Mouse (Mus musculus) heart, embryonic 12.5 days (tissue): Measurements from ENCODE around the gene Itpr1. TPM values are rescaled to one million over a fixed set of nuclear protein-coding genes. Genes with fewer than 3 reads are reported as not detected.
A peak's percentile ranks its signal among the peaks of the same experiment; 100 is the strongest.

Experiments
- ATAC-seq: fragments of 200-750 bp; cut with Nextera tagmentation; 2 replicates; pipeline ENCODE4 v1.8.0; 2017; ENCODE audit warnings: moderate TSS enrichment, moderate library complexity; ENCODE audit not compliant: insufficient number of reproducible peaks, low FRiP score
- H3K27ac ChIP-seq: fragments of 300-500 bp; sonication (generic); 2 replicates; pipeline ENCODE4 v1.5.1; 2016; ENCODE audit warnings: mild to moderate bottlenecking, moderate library complexity; ENCODE audit not compliant: poor library complexity, severe bottlenecking
- H3K27me3 ChIP-seq: fragments of 300-500 bp; sonication (generic); replicated peaks from 2 replicates; pipeline ENCODE4 v1.6.1; 2016; ENCODE audit warnings: mild to moderate bottlenecking, moderate library complexity
- H3K36me3 ChIP-seq: fragments of 300-500 bp; sonication (generic); 2 replicates; pipeline ENCODE4 v1.6.1; 2016; ENCODE audit warnings: mild to moderate bottlenecking, moderate library complexity
- H3K4me1 ChIP-seq: fragments of 300-500 bp; sonication (generic); replicated peaks from 2 replicates; pipeline ENCODE4 v1.6.1; 2016; ENCODE audit warnings: mild to moderate bottlenecking
- H3K4me2 ChIP-seq: fragments of 300-500 bp; sonication (generic); 2 replicates; pipeline ENCODE4 v1.6.1; 2016; ENCODE audit warnings: mild to moderate bottlenecking, moderate library complexity
- H3K4me3 ChIP-seq: fragments of 300-500 bp; sonication (generic); 2 replicates; pipeline ENCODE4 v1.5.1; 2016; ENCODE audit warnings: mild to moderate bottlenecking
- H3K9ac ChIP-seq: fragments of 300-500 bp; sonication (generic); 2 replicates; pipeline ENCODE4 v1.6.1; 2016; ENCODE audit warnings: mild to moderate bottlenecking, moderate library complexity
- H3K9me3 ChIP-seq: fragments of 300-500 bp; sonication (generic); replicated peaks from 2 replicates; pipeline ENCODE4 v1.6.1; 2016; ENCODE audit warnings: mild to moderate bottlenecking, moderate library complexity
- WGBS: fragments of 180-500 bp; shearing (Covaris S2); methylation state at CpG from one replicate; pipeline ENCODE4 v1.1.7; 2016; 5-methylcytosine and 5-hydroxymethylcytosine counted together
- polyA plus RNA-seq: library from polyadenylated mRNA; unstranded; fragments of >200 nt; fragmentation: Nextera tagmentation; extraction: Ambion mirVana; gene quantifications from 2 replicates; pipeline ENCODE4 v1.2.1, GENCODE M21; 2016

Itpr1 gene
- polyA plus RNA-seq, 1 experiment from 2014 or later, result 22.0 TPM

GRCm38 (mm10) chr6:108325948-108326411 is 113.1 kb downstream of the Itpr1 start:
- 65% methylated on average over 12 of the region's 12 CpGs for WGBS
- Histone ChIP-seq H3K4me2 (no peak overlapping the region), H3K4me3 (no peak overlapping the region), H3K9ac (no peak overlapping the region), H3K9me3 (no peaks in the 10 kb centered on the region), H3K4me1 (peaks cover 41% of the 10 kb centered on the region), H3K36me3 (no peaks in the 10 kb centered on the region), H3K27ac (no peak overlapping the region), H3K27me3 (no peaks in the 10 kb centered on the region)
- ATAC-seq, result 0 out of 2 replicates have a peak, but pooled peaks have one; percentile 17

GRCm38 (mm10) chr6:108326751-108327161 is 113.9 kb downstream of the Itpr1 start:
- peaks cover 40% of the 10 kb centered on the region for H3K4me1 ChIP-seq
- no peak overlapping the region for H3K27ac ChIP-seq
- H3K4me3 ChIP-seq, result no peak overlapping the region
- H3K27me3 ChIP-seq, result no peaks in the 10 kb centered on the region
- no peak for ATAC-seq
- no peak overlapping the region for H3K9ac ChIP-seq
- no peak overlapping the region for H3K4me2 ChIP-seq
- no peaks in the 10 kb centered on the region for H3K36me3 ChIP-seq
- no peaks in the 10 kb centered on the region for H3K9me3 ChIP-seq
- 77% methylated on average over 10 of the region's 10 CpGs for WGBS

GRCm38 (mm10) chr6:108327561-108327960 is 114.7 kb downstream of the Itpr1 start:
- Histone ChIP-seq H3K36me3 (no peaks in the 10 kb centered on the region), H3K27me3 (no peaks in the 10 kb centered on the region), H3K4me1 (peaks cover 44% of the 10 kb centered on the region), H3K27ac (no peak overlapping the region), H3K4me3 (no peak overlapping the region), H3K4me2 (no peak overlapping the region), H3K9ac (no peak overlapping the region), H3K9me3 (no peaks in the 10 kb centered on the region)
- ATAC-seq, result peak; percentile 59; the same call in 1 of the 2 replicates
- 62% methylated on average over 6 of the region's 6 CpGs for WGBS

GRCm38 (mm10) chr6:108328296-108328695 is 115.4 kb downstream of the Itpr1 start:
- Histone ChIP-seq H3K4me2 (no peak overlapping the region), H3K9ac (no peak overlapping the region), H3K36me3 (no peaks in the 10 kb centered on the region), H3K4me3 (no peak overlapping the region), H3K27ac (no peak overlapping the region), H3K4me1 (peaks cover 44% of the 10 kb centered on the region), H3K27me3 (no peaks in the 10 kb centered on the region), H3K9me3 (no peaks in the 10 kb centered on the region)
- ATAC-seq, result no peak
- 77% methylated on average over 7 of the region's 7 CpGs for WGBS

- Histone ChIP-seq H3K4me3 (no peak overlapping the region), H3K27ac (no peak overlapping the region), H3K36me3 (no peaks in the 10 kb centered on the region), H3K27me3 (no peaks in the 10 kb centered on the region), H3K4me1 (peaks cover 48% of the 10 kb centered on the region), H3K4me2 (no peak overlapping the region), H3K9me3 (no peaks in the 10 kb centered on the region), H3K9ac (no peak overlapping the region)
- no peak for ATAC-seq
- WGBS, result 60% methylated on average over 8 of the region's 8 CpGs
Observed at GRCm38 (mm10) chr6:108330461-108330860, 117.6 kb downstream of the Itpr1 start.

GRCm38 (mm10) chr6:108331268-108331667 is 118.4 kb downstream of the Itpr1 start:
- H3K4me3 ChIP-seq, result no peak overlapping the region
- H3K9me3 ChIP-seq, result no peaks in the 10 kb centered on the region
- H3K36me3 ChIP-seq, result no peaks in the 10 kb centered on the region
- no peak overlapping the region for H3K9ac ChIP-seq
- H3K4me2 ChIP-seq, result no peak overlapping the region
- H3K27ac ChIP-seq, result no peak overlapping the region
- 57% methylated on average over 3 of the region's 3 CpGs for WGBS
- H3K4me1 ChIP-seq, result peaks cover 41% of the 10 kb centered on the region
- no peaks in the 10 kb centered on the region for H3K27me3 ChIP-seq
- no peak for ATAC-seq

GRCm38 (mm10) chr6:108334059-108334458 is 121.2 kb downstream of the Itpr1 start:
- H3K4me2 ChIP-seq, result no peak overlapping the region
- no peaks in the 10 kb centered on the region for H3K9me3 ChIP-seq
- no peak overlapping the region for H3K9ac ChIP-seq
- ATAC-seq, result no peak
- 77% methylated on average over 3 of the region's 3 CpGs for WGBS
- no peak overlapping the region for H3K27ac ChIP-seq
- no peaks in the 10 kb centered on the region for H3K27me3 ChIP-seq
- peaks cover 29% of the 10 kb centered on the region for H3K4me1 ChIP-seq
- no peak overlapping the region for H3K4me3 ChIP-seq
- H3K36me3 ChIP-seq, result no peaks in the 10 kb centered on the region

- H3K9me3 ChIP-seq, result no peaks in the 10 kb centered on the region
- no peak overlapping the region for H3K4me2 ChIP-seq
- H3K36me3 ChIP-seq, result peaks cover 10% of the 10 kb centered on the region; the same call in 1 of the 2 replicates
Observed at GRCm38 (mm10) chr6:108335202-108335823, 122.4 kb downstream of the Itpr1 start.

GRCm38 (mm10) chr6:108336506-108336905 is 123.6 kb downstream of the Itpr1 start:
- Histone ChIP-seq H3K27me3 (no peaks in the 10 kb centered on the region), H3K4me1 (peaks cover 23% of the 10 kb centered on the region), H3K4me2 (no peak overlapping the region), H3K36me3 (peaks cover 10% of the 10 kb centered on the region; the same call in 1 of the 2 replicates), H3K4me3 (no peak overlapping the region), H3K9me3 (no peaks in the 10 kb centered on the region), H3K9ac (no peak overlapping the region), H3K27ac (no peak overlapping the region)
- 85% methylated on average over 6 of the region's 6 CpGs for WGBS
- ATAC-seq, result no peak

More at GRCm38 (mm10) chr6:108335202-108335823, 122.4 kb downstream of the Itpr1 start:
- Histone ChIP-seq H3K27me3 (no peaks in the 10 kb centered on the region), H3K27ac (no peak overlapping the region), H3K9ac (no peak overlapping the region), H3K4me3 (no peak overlapping the region), H3K4me1 (peaks cover 26% of the 10 kb centered on the region)
- ATAC-seq, result no peak

GRCm38 (mm10) chr6:108337289-108337688 is 124.4 kb downstream of the Itpr1 start:
- no peaks in the 10 kb centered on the region for H3K9me3 ChIP-seq
- H3K4me3 ChIP-seq, result no peak overlapping the region
- no peak overlapping the region for H3K9ac ChIP-seq
- H3K27me3 ChIP-seq, result no peaks in the 10 kb centered on the region
- H3K27ac ChIP-seq, result no peak overlapping the region
- no peak for ATAC-seq
- peaks cover 10% of the 10 kb centered on the region; the same call in 1 of the 2 replicates for H3K36me3 ChIP-seq
- no peak overlapping the region for H3K4me2 ChIP-seq
- H3K4me1 ChIP-seq, result peaks cover 17% of the 10 kb centered on the region
- WGBS, result 61% methylated on average over 6 of the region's 6 CpGs

GRCm38 (mm10) chr6:108338362-108338761 is 125.5 kb downstream of the Itpr1 start:
- Histone ChIP-seq H3K27ac (no peak overlapping the region), H3K4me1 (peaks cover 16% of the 10 kb centered on the region), H3K4me3 (no peak overlapping the region), H3K4me2 (no peak overlapping the region), H3K27me3 (no peaks in the 10 kb centered on the region), H3K9me3 (no peaks in the 10 kb centered on the region), H3K9ac (no peak overlapping the region), H3K36me3 (peaks cover 10% of the 10 kb centered on the region; the same call in 1 of the 2 replicates)
- WGBS, result 86% methylated on average over 5 of the region's 5 CpGs
- ATAC-seq, result no peak

GRCm38 (mm10) chr6:108342989-108343388 is 130.1 kb downstream of the Itpr1 start:
- WGBS, result 77% methylated on average over 5 of the region's 5 CpGs
- no peak for ATAC-seq
- peaks cover 10% of the 10 kb centered on the region; the same call in 1 of the 2 replicates for H3K36me3 ChIP-seq
- no peak overlapping the region for H3K4me3 ChIP-seq
- peaks cover 4% of the 10 kb centered on the region; the same call in 1 of the 2 replicates for H3K4me1 ChIP-seq
- H3K27ac ChIP-seq, result no peak overlapping the region
- H3K9ac ChIP-seq, result no peak overlapping the region
- H3K9me3 ChIP-seq, result no peaks in the 10 kb centered on the region
- H3K27me3 ChIP-seq, result no peaks in the 10 kb centered on the region
- H3K4me2 ChIP-seq, result no peak overlapping the region
